Mouse (Mus musculus): ENCODE measurements around the gene Trarg1. TPM values are rescaled to one million over a fixed set of nuclear protein-coding genes. Genes with fewer than 3 reads are reported as not detected.

The Trarg1 gene
- polyA plus RNA-seq, 1 experiment, result 0.06 TPM

GRCm38 (mm10) chr11:76708881-76709280 lies 29.3 kb downstream of the Trarg1 start:
- peaks cover 15% of the 10 kb centered on the region for H3K9me3 ChIP-seq
- peaks cover 70% of the 10 kb centered on the region for H3K27me3 ChIP-seq (replicated peaks)
- TF ChIP-seq FLI1 (IDR thresholded peaks at IDR 0.05; ENCODE audit: low read length) (no peak), GATA1 (IDR thresholded peaks at IDR 0.05; ENCODE audit: borderline replicate concordance, low read length) (no peak)
- no peaks in the 10 kb centered on the region for H3K36me3 ChIP-seq (replicated peaks; ENCODE audit: low read length)
- H3K4me1 ChIP-seq, result peaks cover 5% of the 10 kb centered on the region; the same call in 1 of the 2 replicates
- H3K4me3 ChIP-seq (replicated peaks), result no peak overlapping the region

- H3K36me3 ChIP-seq (replicated peaks; ENCODE audit: low read length), result no peaks in the 10 kb centered on the region
- no peak overlapping the region for H3K4me3 ChIP-seq (replicated peaks)
- peaks cover 15% of the 10 kb centered on the region for H3K9me3 ChIP-seq
- no peak for TF ChIP-seq GATA1 (IDR thresholded peaks at IDR 0.05; ENCODE audit: borderline replicate concordance, low read length)
- no peak for TF ChIP-seq FLI1 (IDR thresholded peaks at IDR 0.05; ENCODE audit: low read length)
- peaks cover 68% of the 10 kb centered on the region for H3K27me3 ChIP-seq (replicated peaks)
- H3K4me1 ChIP-seq, result peaks cover 5% of the 10 kb centered on the region; the same call in 1 of the 2 replicates
Observed at GRCm38 (mm10) chr11:76709625-76710452, 30.2 kb downstream of the Trarg1 start.

- no peaks in the 10 kb centered on the region for H3K9me3 ChIP-seq
- no peak for TF ChIP-seq GATA1 (IDR thresholded peaks at IDR 0.05; ENCODE audit: borderline replicate concordance, low read length)
- TF ChIP-seq FLI1 (IDR thresholded peaks at IDR 0.05; ENCODE audit: low read length), result no peak
- no peaks in the 10 kb centered on the region for H3K36me3 ChIP-seq (replicated peaks; ENCODE audit: low read length)
- H3K27me3 ChIP-seq (replicated peaks), result peaks cover 50% of the 10 kb centered on the region
- H3K4me1 ChIP-seq, result peaks cover 12% of the 10 kb centered on the region
- no peak overlapping the region for H3K4me3 ChIP-seq (replicated peaks)
Observed at GRCm38 (mm10) chr11:76717000-76717399, 37.4 kb downstream of the Trarg1 start.

GRCm38 (mm10) chr11:76723911-76724310 lies 44.3 kb downstream of the Trarg1 start:
- no peak for TF ChIP-seq GATA1 (IDR thresholded peaks at IDR 0.05; ENCODE audit: borderline replicate concordance, low read length)
- no peak for TF ChIP-seq FLI1 (IDR thresholded peaks at IDR 0.05; ENCODE audit: low read length)
- Histone ChIP-seq H3K4me3 (replicated peaks) (no peak overlapping the region), H3K36me3 (replicated peaks; ENCODE audit: low read length) (peaks cover 21% of the 10 kb centered on the region), H3K4me1 (peaks cover 7% of the 10 kb centered on the region), H3K9me3 (no peaks in the 10 kb centered on the region), H3K27me3 (replicated peaks) (peaks cover 31% of the 10 kb centered on the region)

GRCm38 (mm10) chr11:76728093-76728492 lies 48.5 kb downstream of the Trarg1 start:
- TF ChIP-seq FLI1 (IDR thresholded peaks at IDR 0.05; ENCODE audit: low read length) (no peak), GATA1 (IDR thresholded peaks at IDR 0.05; ENCODE audit: borderline replicate concordance, low read length) (no peak)
- Histone ChIP-seq H3K4me1 (no peaks in the 10 kb centered on the region), H3K36me3 (replicated peaks; ENCODE audit: low read length) (peaks cover 63% of the 10 kb centered on the region), H3K27me3 (replicated peaks) (peaks cover 12% of the 10 kb centered on the region), H3K9me3 (peaks cover 3% of the 10 kb centered on the region; the same call in 1 of the 2 replicates), H3K4me3 (replicated peaks) (no peak overlapping the region)

GRCm38 (mm10) chr11:76730650-76731049 lies 51.0 kb downstream of the Trarg1 start:
- peaks cover 1% of the 10 kb centered on the region for H3K27me3 ChIP-seq (replicated peaks)
- peaks cover 87% of the 10 kb centered on the region for H3K36me3 ChIP-seq (replicated peaks; ENCODE audit: low read length)
- TF ChIP-seq GATA1 (IDR thresholded peaks at IDR 0.05; ENCODE audit: borderline replicate concordance, low read length), result no peak
- TF ChIP-seq FLI1 (IDR thresholded peaks at IDR 0.05; ENCODE audit: low read length), result no peak
- peaks cover 19% of the 10 kb centered on the region for H3K4me1 ChIP-seq
- H3K4me3 ChIP-seq (replicated peaks), result no peak overlapping the region
- peaks cover 4% of the 10 kb centered on the region; the same call in 1 of the 2 replicates for H3K9me3 ChIP-seq

- TF ChIP-seq GATA1 (IDR thresholded peaks at IDR 0.05; ENCODE audit: borderline replicate concordance, low read length), result no peak
- TF ChIP-seq FLI1 (IDR thresholded peaks at IDR 0.05; ENCODE audit: low read length), result no peak
- Histone ChIP-seq H3K36me3 (replicated peaks; ENCODE audit: low read length) (peaks cover 92% of the 10 kb centered on the region), H3K9me3 (peaks cover 4% of the 10 kb centered on the region; the same call in 1 of the 2 replicates), H3K4me3 (replicated peaks) (no peak overlapping the region), H3K27me3 (replicated peaks) (no peaks in the 10 kb centered on the region), H3K4me1 (peaks cover 35% of the 10 kb centered on the region)
Observed at GRCm38 (mm10) chr11:76734560-76734959, 55.0 kb downstream of the Trarg1 start.

GRCm38 (mm10) chr11:76735753-76736324 lies 56.2 kb downstream of the Trarg1 start:
- Histone ChIP-seq H3K27me3 (replicated peaks) (no peaks in the 10 kb centered on the region), H3K9me3 (peaks cover 4% of the 10 kb centered on the region; the same call in 1 of the 2 replicates), H3K4me1 (peaks cover 35% of the 10 kb centered on the region), H3K36me3 (replicated peaks; ENCODE audit: low read length) (peaks cover 91% of the 10 kb centered on the region), H3K4me3 (replicated peaks) (peak overlapping the region; percentile 84)
- TF ChIP-seq GATA1 (IDR thresholded peaks at IDR 0.05; ENCODE audit: borderline replicate concordance, low read length), result no peak
- TF ChIP-seq FLI1 (IDR thresholded peaks at IDR 0.05; ENCODE audit: low read length), result no peak

GRCm38 (mm10) chr11:76739125-76739524 lies 59.5 kb downstream of the Trarg1 start:
- H3K36me3 ChIP-seq (replicated peaks; ENCODE audit: low read length), result peaks cover 91% of the 10 kb centered on the region
- H3K4me3 ChIP-seq (replicated peaks), result no peak overlapping the region
- no peaks in the 10 kb centered on the region for H3K27me3 ChIP-seq (replicated peaks)
- TF ChIP-seq FLI1 (IDR thresholded peaks at IDR 0.05; ENCODE audit: low read length), result no peak
- TF ChIP-seq GATA1 (IDR thresholded peaks at IDR 0.05; ENCODE audit: borderline replicate concordance, low read length), result no peak
- no peaks in the 10 kb centered on the region for H3K9me3 ChIP-seq
- peaks cover 31% of the 10 kb centered on the region for H3K4me1 ChIP-seq

- no peaks in the 10 kb centered on the region for H3K27me3 ChIP-seq (replicated peaks)
- TF ChIP-seq GATA1 (IDR thresholded peaks at IDR 0.05; ENCODE audit: borderline replicate concordance, low read length) (no peak), FLI1 (IDR thresholded peaks at IDR 0.05; ENCODE audit: low read length) (no peak)
- H3K4me1 ChIP-seq, result peaks cover 4% of the 10 kb centered on the region; the same call in 1 of the 2 replicates
- no peaks in the 10 kb centered on the region for H3K9me3 ChIP-seq
- H3K36me3 ChIP-seq (replicated peaks; ENCODE audit: low read length), result peaks cover 90% of the 10 kb centered on the region
- no peak overlapping the region for H3K4me3 ChIP-seq (replicated peaks)
Observed at GRCm38 (mm10) chr11:76742511-76742910, 62.9 kb downstream of the Trarg1 start.
